Mouse (Mus musculus): ENCODE measurements around the gene Vmn2r83. TPM values are rescaled to one million over a fixed set of nuclear protein-coding genes. Genes with fewer than 3 reads are reported as not detected.

The Vmn2r83 gene
- total RNA-seq, 2 experiments from 2014 or later = not detected

GRCm38 (mm10) chr10:79536461-79537080 is 68.0 kb downstream of the Vmn2r83 start:
- ATAC-seq (replicated peaks; ENCODE audit: low FRiP score, poor library complexity, severe bottlenecking) = no peak

- ATAC-seq (replicated peaks; ENCODE audit: low FRiP score, poor library complexity, severe bottlenecking) = no peak
These were observed 68.7 kb downstream of the Vmn2r83 start for GRCm38 (mm10) chr10:79537271-79537670.

GRCm38 (mm10) chr10:79537781-79538180 is 69.2 kb downstream of the Vmn2r83 start:
- ATAC-seq (replicated peaks; ENCODE audit: low FRiP score, poor library complexity, severe bottlenecking) = no peak

- no peak for ATAC-seq (replicated peaks; ENCODE audit: low FRiP score, poor library complexity, severe bottlenecking)
These were observed 69.8 kb downstream of the Vmn2r83 start for GRCm38 (mm10) chr10:79538323-79538722.

- no peak for ATAC-seq (replicated peaks; ENCODE audit: low FRiP score, poor library complexity, severe bottlenecking)
These were observed 70.3 kb downstream of the Vmn2r83 start for GRCm38 (mm10) chr10:79538873-79539272.

- no peak for ATAC-seq (replicated peaks; ENCODE audit: low FRiP score, poor library complexity, severe bottlenecking)
These were observed 71.4 kb downstream of the Vmn2r83 start for GRCm38 (mm10) chr10:79539701-79540495.

GRCm38 (mm10) chr10:79540746-79541145 is 72.2 kb downstream of the Vmn2r83 start:
- 0 out of 2 replicates have a peak, but pooled peaks have one; percentile 17 for ATAC-seq (replicated peaks; ENCODE audit: low FRiP score, poor library complexity, severe bottlenecking)

- ATAC-seq (replicated peaks; ENCODE audit: low FRiP score, poor library complexity, severe bottlenecking) = no peak
These were observed 73.0 kb downstream of the Vmn2r83 start for GRCm38 (mm10) chr10:79541522-79541921.

GRCm38 (mm10) chr10:79542171-79542570 is 73.6 kb downstream of the Vmn2r83 start:
- no peak for ATAC-seq (replicated peaks; ENCODE audit: low FRiP score, poor library complexity, severe bottlenecking)

Other genes with a start within 250 kb of the Vmn2r83 start
- not detected in 2 replicates for gene Vmn2r81, start 221.0 kb upstream of the Vmn2r83 start, total RNA-seq (2015; ENCODE audit: low replicate concordance)
- gene Vmn2r81, start 221.0 kb upstream of the Vmn2r83 start, total RNA-seq (2017; ENCODE audit: low replicate concordance) = not detected in 2 replicates
- gene Vmn2r82, start 112.2 kb upstream of the Vmn2r83 start, total RNA-seq (2015; ENCODE audit: low replicate concordance) = not detected in 2 replicates
- gene Vmn2r82, start 112.2 kb upstream of the Vmn2r83 start, total RNA-seq (2017; ENCODE audit: low replicate concordance) = not detected in 2 replicates
- 2.5 TPM in 1 of 2 replicates, not detected in the other for gene Plpp2, start 65.1 kb downstream of the Vmn2r83 start, total RNA-seq (2015; ENCODE audit: low replicate concordance)
- gene Plpp2, start 65.1 kb downstream of the Vmn2r83 start, total RNA-seq (2017; ENCODE audit: low replicate concordance) = not detected in 2 replicates
- gene Mier2, start 86.5 kb downstream of the Vmn2r83 start, total RNA-seq (2015; ENCODE audit: low replicate concordance) = not detected in 2 replicates
- gene Mier2, start 86.5 kb downstream of the Vmn2r83 start, total RNA-seq (2017; ENCODE audit: low replicate concordance) = 0.77 TPM in 1 of 2 replicates, not detected in the other
- gene Theg, start 118.6 kb downstream of the Vmn2r83 start, total RNA-seq (2015; ENCODE audit: low replicate concordance) = not detected in 2 replicates
- gene Theg, start 118.6 kb downstream of the Vmn2r83 start, total RNA-seq (2017; ENCODE audit: low replicate concordance) = not detected in 2 replicates
- gene C2cd4c, start 145.3 kb downstream of the Vmn2r83 start, total RNA-seq (2015; ENCODE audit: low replicate concordance) = not detected in 2 replicates
- not detected in 2 replicates for gene C2cd4c, start 145.3 kb downstream of the Vmn2r83 start, total RNA-seq (2017; ENCODE audit: low replicate concordance)
- not detected in 2 replicates for gene Shc2, start 169.2 kb downstream of the Vmn2r83 start, total RNA-seq (2015; ENCODE audit: low replicate concordance)
- not detected in 2 replicates for gene Shc2, start 169.2 kb downstream of the Vmn2r83 start, total RNA-seq (2017; ENCODE audit: low replicate concordance)
- gene Odf3l2, start 177.0 kb downstream of the Vmn2r83 start, total RNA-seq (2015; ENCODE audit: low replicate concordance) = not detected in 2 replicates
- not detected in 2 replicates for gene Odf3l2, start 177.0 kb downstream of the Vmn2r83 start, total RNA-seq (2017; ENCODE audit: low replicate concordance)
- not detected in 2 replicates for gene Madcam1, start 195.8 kb downstream of the Vmn2r83 start, total RNA-seq (2015; ENCODE audit: low replicate concordance)
- not detected in 2 replicates for gene Madcam1, start 195.8 kb downstream of the Vmn2r83 start, total RNA-seq (2017; ENCODE audit: low replicate concordance)
- 12.2 and 15.9 TPM in 2 replicates for gene Tpgs1, start 200.6 kb downstream of the Vmn2r83 start, total RNA-seq (2015; ENCODE audit: low replicate concordance)
- gene Tpgs1, start 200.6 kb downstream of the Vmn2r83 start, total RNA-seq (2017; ENCODE audit: low replicate concordance) = 1.9 and 8.3 TPM in 2 replicates
- gene Cdc34, start 213.5 kb downstream of the Vmn2r83 start, total RNA-seq (2015; ENCODE audit: low replicate concordance) = 42.2 and 66.7 TPM in 2 replicates
- 82.7 and 87.2 TPM in 2 replicates for gene Cdc34, start 213.5 kb downstream of the Vmn2r83 start, total RNA-seq (2017; ENCODE audit: low replicate concordance)
- not detected in 2 replicates for gene Gzmm, start 220.3 kb downstream of the Vmn2r83 start, total RNA-seq (2015; ENCODE audit: low replicate concordance)
- gene Gzmm, start 220.3 kb downstream of the Vmn2r83 start, total RNA-seq (2017; ENCODE audit: low replicate concordance) = not detected in 2 replicates
- gene Bsg, start 235.8 kb downstream of the Vmn2r83 start, total RNA-seq (2015; ENCODE audit: low replicate concordance) = 1,896 and 2,324 TPM in 2 replicates
- 1,328 and 1,345 TPM in 2 replicates for gene Bsg, start 235.8 kb downstream of the Vmn2r83 start, total RNA-seq (2017; ENCODE audit: low replicate concordance)
- gene Hcn2, start 247.9 kb downstream of the Vmn2r83 start, total RNA-seq (2015; ENCODE audit: low replicate concordance) = not detected in 2 replicates
- not detected in 2 replicates for gene Hcn2, start 247.9 kb downstream of the Vmn2r83 start, total RNA-seq (2017; ENCODE audit: low replicate concordance)